Mouse (Mus musculus) ES-Bruce4 (cell line): ENCODE data around the gene Kcnip4. TPM values are rescaled to one million over a fixed set of nuclear protein-coding genes. Genes with fewer than 3 reads are reported as not detected.

ENCODE experiments used
- H3K27ac ChIP-seq: 2 replicates; pipeline ENCODE4 v1.5.1; 2012; ENCODE audit warnings: low read length, inconsistent platforms; ENCODE audit not compliant: insufficient read depth
- H3K27me3 ChIP-seq: 2 replicates; pipeline ENCODE4 v1.6.1; 2012; ENCODE audit warnings: mild to moderate bottlenecking, low read length, inconsistent platforms; ENCODE audit not compliant: control insufficient read depth, poor library complexity, insufficient read depth, severe bottlenecking
- H3K36me3 ChIP-seq: 2 replicates; pipeline ENCODE4 v1.6.1; 2012; ENCODE audit warnings: inconsistent platforms, mild to moderate bottlenecking, low read length, moderate library complexity; ENCODE audit not compliant: control insufficient read depth, poor library complexity, insufficient read depth, severe bottlenecking
- H3K4me1 ChIP-seq: one replicate; pipeline ENCODE4 v1.8.1; 2011; ENCODE audit warnings: low read length; ENCODE audit not compliant: control insufficient read depth, insufficient read depth
- H3K4me3 ChIP-seq: 2 replicates; pipeline ENCODE4 v1.5.1; 2011; ENCODE audit warnings: low read depth, mild to moderate bottlenecking, low read length
- H3K9ac ChIP-seq: 2 replicates; pipeline ENCODE4 v1.6.1; 2012; ENCODE audit warnings: low read depth, mild to moderate bottlenecking, inconsistent platforms; ENCODE audit not compliant: poor library complexity, severe bottlenecking
- H3K9me3 ChIP-seq: replicated peaks from 2 replicates; pipeline ENCODE4 v1.6.1; 2012; ENCODE audit warnings: mild to moderate bottlenecking, low read length, inconsistent platforms; ENCODE audit not compliant: control insufficient read depth, poor library complexity, insufficient read depth, severe bottlenecking
- CTCF ChIP-seq: IDR thresholded peaks from one replicate; pipeline ENCODE4 v1.8.1; 2011; ENCODE audit warnings: low read depth, low read length
- EP300 ChIP-seq: IDR thresholded peaks from 2 replicates; pipeline ENCODE4 v1.6.1; 2011; ENCODE audit warnings: low read depth, low read length; ENCODE audit not compliant: insufficient read depth
- POLR2A ChIP-seq: IDR thresholded peaks from one replicate; pipeline ENCODE4 v1.8.1; 2011; ENCODE audit warnings: low read length; ENCODE audit not compliant: insufficient read depth
- polyA plus RNA-seq: library from polyadenylated mRNA; stranded (reverse); fragments of >200 nt; gene quantifications from 2 replicates; pipeline ENCODE4 v1.2.4, GENCODE M21; 2011; ENCODE audit warnings: low read depth; ENCODE audit not compliant: missing spikeins, insufficient read depth, insufficient read length

Gene Kcnip4
- polyA plus RNA-seq, 1 experiment, result not detected

DNA sequence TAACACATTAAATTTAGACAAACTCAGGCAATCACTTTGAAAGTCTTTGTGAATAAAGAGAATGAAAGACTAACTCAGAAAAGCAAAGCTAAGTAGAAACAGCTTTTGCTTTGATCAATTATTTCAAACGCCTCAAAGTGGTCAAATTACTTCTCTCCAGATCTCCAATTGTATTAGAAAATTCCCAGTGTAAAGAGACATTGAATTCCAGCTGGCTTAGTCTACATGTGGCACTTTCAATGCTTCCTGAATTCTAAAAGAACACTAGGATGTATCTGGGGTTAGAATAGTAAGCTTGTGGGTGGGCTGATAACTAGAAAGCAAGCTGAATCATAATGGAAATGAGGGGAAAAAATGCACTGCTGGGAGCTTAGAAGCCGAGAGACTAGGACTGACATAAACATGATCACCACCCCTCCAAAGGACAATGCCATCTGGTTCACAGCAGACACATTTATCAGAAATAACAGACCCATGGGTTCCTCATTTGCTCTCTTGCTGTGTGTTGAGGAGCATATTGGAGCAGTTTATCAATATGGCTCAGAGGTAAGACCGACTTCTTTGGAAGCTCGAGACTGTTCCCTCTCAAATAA lies 323.4 kb downstream of the Kcnip4 start:
- Histone ChIP-seq H3K9me3 (peaks cover 2% of the 10 kb centered on the region; the same call in 1 of the 2 replicates), H3K4me3 (no peak overlapping the region), H3K27ac (no peak overlapping the region), H3K4me1 (no peaks in the 10 kb centered on the region), H3K27me3 (no peaks in the 10 kb centered on the region), H3K36me3 (no peaks in the 10 kb centered on the region), H3K9ac (no peak overlapping the region)
- TF ChIP-seq POLR2A (no peak), EP300 (no peak), CTCF (no peak)

DNA sequence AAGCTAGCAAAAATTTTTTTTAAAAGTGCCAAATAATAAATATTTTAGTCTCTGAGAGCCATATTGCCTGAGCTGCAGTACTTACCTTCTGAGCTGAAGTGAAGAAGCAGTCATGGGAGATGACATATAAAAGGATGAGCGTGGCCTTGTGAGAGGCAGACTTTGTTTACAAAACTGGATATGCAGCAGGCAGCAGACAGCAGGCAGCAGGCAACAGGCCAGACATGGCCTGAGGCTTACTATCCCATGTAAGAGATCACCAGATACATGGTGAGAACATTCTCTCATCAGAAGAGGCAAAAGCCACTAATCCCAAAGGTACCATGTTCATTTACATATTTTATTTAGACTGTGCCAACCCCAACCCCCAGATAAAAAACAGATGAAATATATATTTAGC lies 336.5 kb downstream of the Kcnip4 start:
- TF ChIP-seq CTCF (no peak), POLR2A (no peak), EP300 (no peak)
- Histone ChIP-seq H3K36me3 (no peaks in the 10 kb centered on the region), H3K9ac (no peak overlapping the region), H3K4me1 (no peaks in the 10 kb centered on the region), H3K27ac (no peak overlapping the region), H3K9me3 (peaks cover 4% of the 10 kb centered on the region; the same call in 1 of the 2 replicates), H3K4me3 (no peak overlapping the region), H3K27me3 (no peaks in the 10 kb centered on the region)

DNA sequence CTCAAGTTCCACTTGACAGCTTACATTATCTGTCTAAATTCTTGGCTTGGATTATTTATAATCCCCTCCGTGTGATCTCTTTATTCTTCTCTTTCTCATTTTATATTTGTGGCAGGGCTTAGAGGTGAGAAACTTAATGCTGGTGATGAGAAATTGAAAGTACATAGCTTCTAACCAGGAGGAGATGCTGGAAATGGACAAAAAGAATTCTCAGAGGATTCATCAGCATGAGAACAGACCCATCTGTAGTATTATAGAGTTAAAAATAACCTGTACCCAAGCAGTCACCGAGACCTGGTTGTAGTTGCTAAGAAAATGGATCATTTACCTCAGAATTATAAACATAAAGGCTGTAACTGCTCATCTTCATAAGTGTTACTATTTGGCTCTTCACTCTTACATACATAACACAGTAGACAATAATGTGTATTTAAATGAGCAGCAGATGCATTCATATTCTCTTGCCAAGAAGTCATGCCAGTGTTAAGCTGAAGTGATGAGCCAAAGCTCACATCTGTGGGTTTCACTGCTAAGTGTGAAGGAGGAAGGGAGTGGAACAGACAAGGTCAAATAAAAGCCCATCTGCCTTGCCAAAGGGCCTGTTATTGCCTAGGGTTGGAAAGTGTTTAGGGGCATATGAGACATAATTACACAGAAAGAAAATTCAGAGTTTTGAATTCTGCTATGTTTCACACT lies 374.4 kb downstream of the Kcnip4 start:
- no peaks in the 10 kb centered on the region for H3K27me3 ChIP-seq
- no peaks in the 10 kb centered on the region for H3K36me3 ChIP-seq
- H3K4me1 ChIP-seq, result no peaks in the 10 kb centered on the region
- no peak overlapping the region for H3K27ac ChIP-seq
- TF ChIP-seq POLR2A (no peak), EP300 (no peak), CTCF (no peak)
- H3K9me3 ChIP-seq, result no peaks in the 10 kb centered on the region
- H3K4me3 ChIP-seq, result no peak overlapping the region
- no peak overlapping the region for H3K9ac ChIP-seq

DNA sequence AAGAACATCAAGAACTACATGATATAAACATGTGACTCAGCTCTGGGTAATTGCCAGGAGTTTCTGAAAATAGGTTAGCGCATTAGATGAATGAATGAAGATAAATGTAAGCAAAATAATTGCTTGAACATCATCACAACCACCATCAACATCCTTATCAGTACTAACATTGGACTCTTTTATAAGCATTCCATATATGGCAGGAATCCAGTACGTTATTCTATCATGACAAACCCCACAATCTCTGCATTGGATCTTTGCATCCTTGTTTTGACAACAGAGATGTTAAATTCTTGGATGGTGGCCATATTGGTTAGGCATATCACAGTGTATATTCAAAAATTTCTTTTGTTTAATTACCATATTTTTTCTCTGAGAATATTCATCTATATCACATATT lies 375.0 kb downstream of the Kcnip4 start:
- H3K27me3 ChIP-seq, result no peaks in the 10 kb centered on the region
- H3K4me1 ChIP-seq, result no peaks in the 10 kb centered on the region
- no peaks in the 10 kb centered on the region for H3K36me3 ChIP-seq
- H3K27ac ChIP-seq, result no peak overlapping the region
- no peak overlapping the region for H3K9ac ChIP-seq
- TF ChIP-seq POLR2A (no peak), CTCF (no peak), EP300 (no peak)
- no peak overlapping the region for H3K4me3 ChIP-seq
- no peaks in the 10 kb centered on the region for H3K9me3 ChIP-seq

DNA sequence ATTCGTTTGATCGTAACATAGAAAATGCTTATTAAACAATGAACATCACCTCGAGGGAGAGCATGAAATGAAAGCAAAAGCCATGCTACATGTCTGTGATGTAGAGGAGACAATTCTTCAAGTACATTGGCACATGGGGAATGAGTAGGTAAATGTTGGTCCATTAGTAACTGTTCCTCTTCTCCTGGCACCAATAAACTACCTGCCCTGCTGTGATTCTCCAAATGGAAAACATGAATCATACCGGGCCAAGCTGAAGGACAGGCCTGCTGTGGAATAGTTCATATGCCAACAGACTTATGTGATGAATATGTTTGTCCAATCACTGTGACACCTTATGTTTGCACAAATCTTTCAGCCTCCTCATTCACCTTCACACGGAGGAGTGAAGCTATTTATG lies 429.3 kb downstream of the Kcnip4 start:
- Histone ChIP-seq H3K27ac (no peak overlapping the region), H3K4me3 (no peak overlapping the region), H3K36me3 (no peaks in the 10 kb centered on the region), H3K4me1 (no peaks in the 10 kb centered on the region), H3K27me3 (no peaks in the 10 kb centered on the region), H3K9ac (no peak overlapping the region), H3K9me3 (no peaks in the 10 kb centered on the region)
- TF ChIP-seq CTCF (no peak), POLR2A (no peak), EP300 (no peak)

DNA sequence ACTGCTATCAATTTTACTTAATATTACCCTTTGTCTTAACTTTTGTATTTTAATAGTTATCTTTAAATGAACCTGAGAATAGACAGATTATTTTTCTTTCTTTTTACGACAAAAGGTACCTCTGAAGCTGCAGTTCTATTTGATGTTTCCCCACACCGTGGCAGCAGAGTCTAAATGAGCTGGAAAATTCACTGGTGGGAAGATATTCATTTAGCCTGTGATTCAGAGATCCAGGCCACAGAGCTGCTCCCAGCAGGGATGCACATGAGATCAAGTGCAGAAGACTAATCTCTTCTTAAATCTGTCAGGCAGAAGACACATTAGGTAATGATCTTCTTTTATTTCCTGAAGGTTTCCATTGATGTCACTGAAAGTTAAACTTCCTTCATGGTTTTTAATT lies 429.8 kb downstream of the Kcnip4 start:
- H3K36me3 ChIP-seq, result no peaks in the 10 kb centered on the region
- H3K27ac ChIP-seq, result no peak overlapping the region
- no peak for TF ChIP-seq EP300
- TF ChIP-seq CTCF, result no peak
- no peak for TF ChIP-seq POLR2A
- H3K4me1 ChIP-seq, result no peaks in the 10 kb centered on the region
- no peaks in the 10 kb centered on the region for H3K9me3 ChIP-seq
- no peak overlapping the region for H3K4me3 ChIP-seq
- no peak overlapping the region for H3K9ac ChIP-seq
- H3K27me3 ChIP-seq, result no peaks in the 10 kb centered on the region
